Mouse (Mus musculus) brain, embryonic 14.5 days (tissue): ENCODE measurements at regions not wholly inside any gene's neighbourhood (a gene's known extent, or its start where the extent isn't known, plus 50 kb on each side); places are given as distances from the start of the nearest gene placed in this dataset.

ENCODE experiments used
- CTCF ChIP-seq: fragments of 200-500 bp; IDR thresholded peaks from 2 replicates; pipeline ENCODE4 v1.5.1; 2012; ENCODE audit warnings: inconsistent platforms, mild to moderate bottlenecking, moderate library complexity, borderline replicate concordance; ENCODE audit not compliant: insufficient read depth, insufficient read length; ENCODE audit errors: extremely low read depth
- POLR2A ChIP-seq: fragments of 200-500 bp; IDR thresholded peaks from 2 replicates; pipeline ENCODE4 v1.6.1; 2012; ENCODE audit warnings: mild to moderate bottlenecking, inconsistent platforms, borderline replicate concordance; ENCODE audit not compliant: poor library complexity, insufficient read depth, insufficient read length, severe bottlenecking; ENCODE audit errors: extremely low read depth

- TF ChIP-seq POLR2A (no peak), CTCF (no peak)
Observed at GRCm38 (mm10) chr4:135039234-135039633, 81.2 kb upstream of the Runx3 start.
